Mouse (Mus musculus): Measurements from ENCODE around the gene Tada1. TPM values are rescaled to one million over a fixed set of nuclear protein-coding genes. Genes with fewer than 3 reads are reported as not detected.
A peak's percentile ranks its signal among the peaks of the same experiment; 100 is the strongest.

The Tada1 gene
- total RNA-seq, 2 experiments from 2014 or later: 26.7 to 31.1 TPM

- intact Hi-C loops (cut with DNase I): no loop called here
- DNase-seq (ENCODE audit: low spot score in 2 of 2): no peak
Observed at GRCm38 (mm10) chr1:166381336-166381735, 2.4 kb downstream of the Tada1 start.

DNA sequence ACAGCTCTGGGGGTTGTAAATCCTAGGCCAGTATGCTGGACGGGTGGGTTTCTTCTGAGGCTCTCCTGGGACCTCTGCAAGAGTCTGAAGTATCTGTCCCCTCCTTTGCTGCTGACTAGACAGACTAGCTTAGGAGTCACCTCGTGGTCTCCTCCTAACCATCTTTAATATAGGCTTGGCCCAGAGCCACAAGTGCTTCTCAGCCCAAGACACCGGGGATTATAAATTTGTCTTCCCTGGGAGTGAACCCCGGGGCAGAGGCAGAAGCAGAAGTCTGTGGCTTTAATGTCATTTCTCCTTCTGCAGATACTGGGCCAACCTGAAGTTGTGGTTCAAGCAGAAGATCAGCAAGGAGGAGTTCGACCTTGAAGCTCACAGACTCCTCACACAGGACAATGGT lies 2.9 kb downstream of the Tada1 start:
- intact Hi-C loops (cut with DNase I): no loop called here
- DNase-seq (ENCODE audit: low spot score in 2 of 2): no peak

GRCm38 (mm10) chr1:166382626-166383025 lies 3.7 kb downstream of the Tada1 start:
- intact Hi-C loops (cut with DNase I): no loop called here
- no peak for DNase-seq (ENCODE audit: low spot score in 2 of 2)

DNA sequence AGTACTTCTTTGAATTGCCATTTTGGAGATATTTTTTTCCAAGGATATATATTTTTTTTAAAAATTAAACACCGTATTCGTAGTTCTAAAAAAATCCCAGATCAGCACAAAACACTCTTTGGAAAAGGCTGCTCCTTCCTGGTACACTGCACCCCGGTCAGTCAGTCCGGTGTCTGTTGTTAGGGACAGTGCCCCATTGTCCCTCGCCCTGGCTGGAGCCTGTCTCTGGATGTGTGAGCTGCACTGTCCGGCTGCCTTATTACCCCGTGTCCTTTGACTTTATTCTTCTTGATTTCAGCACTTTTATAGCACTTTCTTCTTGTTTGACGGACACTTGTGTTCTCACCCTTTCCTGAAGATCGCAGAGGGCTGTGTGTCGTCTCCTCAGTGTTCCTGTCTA lies 5.7 kb downstream of the Tada1 start:
- DNase-seq (ENCODE audit: low spot score in 2 of 2): no peak
- intact Hi-C loops (cut with DNase I): no loop called here

- intact Hi-C loops (cut with DNase I): no loop called here
- no peak for DNase-seq (ENCODE audit: low spot score in 2 of 2)
Observed at GRCm38 (mm10) chr1:166385431-166385830, 6.5 kb downstream of the Tada1 start.

DNA sequence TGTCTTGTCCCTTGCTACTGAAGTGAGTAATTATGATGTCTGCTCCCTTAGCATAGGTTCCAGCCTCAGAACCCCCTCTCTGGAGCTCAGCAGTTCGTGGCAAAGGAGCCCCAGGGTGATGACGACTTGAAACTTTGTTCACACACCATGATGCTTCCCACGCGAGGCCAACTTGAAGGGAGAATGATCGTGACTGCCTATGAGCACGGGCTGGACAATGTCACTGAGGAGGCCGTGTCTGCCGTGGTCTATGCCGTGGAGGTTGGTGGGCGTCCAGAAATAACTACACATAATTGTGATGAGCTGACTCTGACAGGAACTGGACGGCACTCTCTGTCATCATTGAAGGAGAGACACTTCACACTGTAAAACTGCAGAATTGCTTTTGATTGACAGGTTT lies 9.6 kb downstream of the Tada1 start:
- no peak for DNase-seq (ENCODE audit: low spot score in 2 of 2)
- intact Hi-C loops (cut with DNase I): no loop called here

- no peak for DNase-seq (ENCODE audit: low spot score in 2 of 2)
- intact Hi-C loops (cut with DNase I): no loop called here
Observed at GRCm38 (mm10) chr1:166389406-166390125, 10.7 kb downstream of the Tada1 start.

- intact Hi-C loops (cut with DNase I): no loop called here
- DNase-seq (ENCODE audit: low spot score in 2 of 2): no peak
Observed at GRCm38 (mm10) chr1:166391671-166392070, 12.8 kb downstream of the Tada1 start.

DNA sequence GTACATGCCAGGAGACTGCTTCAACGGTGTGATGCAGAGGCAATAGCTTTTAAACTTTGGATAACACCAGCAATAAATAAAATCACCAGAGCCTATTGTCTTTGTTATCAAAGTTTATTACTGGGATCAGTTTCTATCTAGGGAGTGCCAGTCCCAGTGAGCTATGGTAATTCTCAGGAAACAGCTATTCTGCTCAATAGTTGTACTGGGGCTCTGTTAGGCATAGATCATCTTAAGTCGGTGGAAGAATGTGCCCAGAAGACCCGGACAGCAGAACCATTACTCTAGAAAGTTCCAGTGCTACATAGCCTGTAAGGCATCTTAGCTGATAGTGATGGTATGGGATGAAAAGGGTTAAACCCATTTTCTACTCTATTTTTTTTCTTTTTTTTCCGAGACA lies 15.9 kb downstream of the Tada1 start:
- intact Hi-C loops (cut with DNase I): no loop called here
- DNase-seq (ENCODE audit: low spot score in 2 of 2): no peak

- intact Hi-C loops (cut with DNase I): no loop called here
- no peak for DNase-seq (ENCODE audit: low spot score in 2 of 2)
Observed at GRCm38 (mm10) chr1:166395661-166396060, 16.8 kb downstream of the Tada1 start.

DNA sequence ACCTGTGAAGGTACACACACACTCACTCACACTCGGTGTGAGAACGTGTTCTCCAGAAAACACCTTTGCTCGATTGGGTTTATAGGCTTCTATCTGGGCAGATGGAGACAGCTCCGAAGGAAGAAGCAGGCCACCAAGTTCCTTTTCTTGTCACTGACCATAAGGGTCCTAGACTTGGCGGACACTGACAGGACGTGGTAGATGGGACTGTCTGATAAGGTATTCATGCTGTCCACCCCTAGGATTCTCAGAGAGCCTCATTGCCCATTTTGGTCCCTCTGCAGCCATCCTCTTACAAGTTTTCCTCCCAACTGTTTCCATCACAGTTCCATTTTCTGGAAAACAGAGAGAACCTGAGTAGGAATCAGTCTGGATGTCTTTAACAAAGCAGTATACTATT lies 17.5 kb downstream of the Tada1 start:
- DNase-seq (ENCODE audit: low spot score in 2 of 2): no peak
- intact Hi-C loops (cut with DNase I): no loop called here

GRCm38 (mm10) chr1:166401455-166401854 lies 22.6 kb downstream of the Tada1 start:
- intact Hi-C loops (cut with DNase I): no loop called here
- DNase-seq (ENCODE audit: low spot score in 2 of 2): no peak

GRCm38 (mm10) chr1:166402003-166402402 lies 23.1 kb downstream of the Tada1 start:
- intact Hi-C loops (cut with DNase I): no loop called here
- peak; percentile 41 to 74 for DNase-seq (ENCODE audit: low spot score in 2 of 2)

DNA sequence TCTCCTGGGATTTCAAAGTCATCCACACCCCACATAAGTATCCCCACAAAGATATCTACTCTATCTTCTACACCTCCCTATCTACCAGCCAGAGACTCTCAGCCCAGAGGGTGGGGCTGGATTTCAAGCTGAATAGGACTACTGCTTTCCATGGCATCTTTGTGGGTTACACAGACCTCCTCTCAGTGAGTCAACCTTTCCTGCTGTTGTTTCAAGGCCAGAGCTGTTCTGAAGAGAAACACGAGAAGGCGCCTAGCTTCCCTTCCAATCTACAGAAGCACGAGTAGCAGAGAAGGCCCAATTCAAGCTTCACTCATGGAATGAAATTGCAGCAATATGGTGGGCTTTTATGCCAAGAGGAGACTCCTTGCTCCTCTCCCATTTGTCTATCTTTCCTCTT lies 24.9 kb downstream of the Tada1 start:
- no peak for DNase-seq (ENCODE audit: low spot score in 2 of 2)
- intact Hi-C loops (cut with DNase I): no loop called here

DNA sequence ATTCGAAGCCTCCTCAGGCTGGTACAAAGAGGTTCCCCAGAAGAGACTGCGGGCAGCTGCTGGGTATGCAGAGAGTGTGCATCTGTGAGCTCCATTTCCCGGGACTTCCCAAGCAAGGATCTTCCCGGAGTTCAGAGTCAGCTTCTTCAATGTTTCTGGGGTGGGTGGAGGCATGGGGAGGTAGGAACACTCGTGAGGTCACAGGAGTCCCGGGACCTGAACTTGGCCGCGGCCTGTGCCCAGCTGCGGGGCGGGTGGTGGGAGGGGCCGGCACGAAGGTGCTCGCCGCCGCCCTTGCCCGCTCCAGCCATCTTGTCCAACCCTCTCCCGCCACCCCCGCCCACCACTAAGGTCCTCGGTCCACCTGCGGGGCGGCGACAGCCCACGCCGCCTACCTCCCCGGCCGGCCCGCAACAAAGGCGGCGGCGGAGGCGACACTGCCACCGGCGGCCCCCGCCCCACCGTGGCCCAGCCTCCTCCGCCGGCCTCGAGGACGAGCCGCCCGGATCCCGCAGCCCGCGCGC lies 30.3 kb downstream of the Tada1 start:
- intact Hi-C loops (cut with DNase I): no loop called here
- no peak for DNase-seq (ENCODE audit: low spot score in 2 of 2)

DNA sequence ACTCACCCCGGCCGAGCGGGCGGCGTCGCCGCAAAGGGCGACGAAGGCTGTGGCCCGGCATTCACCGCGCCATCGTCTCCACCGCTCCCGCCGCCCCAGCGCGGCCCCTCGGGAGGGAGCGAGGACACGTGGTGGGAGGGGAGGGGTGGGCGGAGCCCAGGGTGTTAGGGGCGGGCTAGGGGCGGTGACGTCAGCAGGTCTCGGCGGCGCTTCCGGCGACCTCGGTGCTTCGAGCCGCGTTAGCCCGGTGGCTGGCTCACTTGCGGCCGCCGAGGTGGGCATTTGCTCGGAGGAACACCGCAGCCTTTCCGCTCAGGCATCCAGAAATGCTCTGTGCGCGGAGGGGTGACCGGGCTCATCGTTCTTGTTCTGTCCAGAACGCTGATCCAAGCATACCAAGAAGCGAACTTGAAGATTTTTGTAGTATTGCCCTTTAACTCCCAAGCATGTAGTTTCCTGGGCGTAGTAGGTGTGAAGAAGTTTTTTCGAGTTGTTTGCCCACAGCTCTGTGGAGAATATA lies 30.9 kb downstream of the Tada1 start, which contains the start of gene Pogk:
Gene Pogk (minus strand): TSS at position 163 of the 520 bp plus-strand sequence.
- peak; percentile 63 to 80 for DNase-seq (ENCODE audit: low spot score in 2 of 2)
- intact Hi-C loops (cut with DNase I): no loop called here

DNA sequence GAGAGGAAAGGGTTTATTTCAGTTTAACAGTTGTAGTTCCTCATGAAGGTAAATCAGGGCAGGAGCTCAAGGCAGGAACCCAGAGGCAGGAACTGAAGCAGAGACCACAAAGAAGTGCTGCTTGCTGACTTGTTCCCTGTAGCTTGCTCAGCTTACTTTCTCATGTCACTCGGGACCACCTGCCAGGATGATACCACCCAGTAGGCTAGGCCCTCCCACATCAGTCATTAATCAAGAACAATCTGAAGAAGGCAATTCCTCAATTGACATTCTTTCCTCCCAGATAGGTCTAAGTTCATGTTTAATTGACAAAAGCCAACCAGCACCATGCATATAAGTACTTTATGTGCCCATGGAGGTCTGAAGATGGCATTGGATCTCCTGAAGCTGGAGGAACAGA lies 32.6 kb downstream of the Tada1 start:
- no peak for DNase-seq (ENCODE audit: low spot score in 2 of 2)
- intact Hi-C loops (cut with DNase I): no loop called here

- intact Hi-C loops (cut with DNase I): no loop called here
- no peak for DNase-seq (ENCODE audit: low spot score in 2 of 2)
Observed at GRCm38 (mm10) chr1:166412266-166412665, 33.4 kb downstream of the Tada1 start.

GRCm38 (mm10) chr1:166429053-166429452 lies 50.2 kb downstream of the Tada1 start:
- intact Hi-C loops (cut with DNase I): loop anchor here (5.0 kb wide), 1 partner anchor 783 kb away; no protein-coding TSS in a partner anchor
- peak; percentile 59 to 83 for DNase-seq (ENCODE audit: low spot score in 2 of 2)

GRCm38 (mm10) chr1:166429809-166430431 lies 51.0 kb downstream of the Tada1 start:
- DNase-seq (ENCODE audit: low spot score in 2 of 2): peak; percentile 32 to 51
- intact Hi-C loops (cut with DNase I): loop anchor here (5.0 kb wide), 2 partner anchors 307 to 782 kb away; no protein-coding TSS in a partner anchor

GRCm38 (mm10) chr1:166439426-166439825 lies 60.5 kb downstream of the Tada1 start:
- intact Hi-C loops (cut with DNase I): no loop called here
- no peak for DNase-seq (ENCODE audit: low spot score in 2 of 2)

Data from left cerebral cortex, postnatal 14 days (tissue).